Mouse (Mus musculus) thymus, postnatal 36 days (tissue): ENCODE results near the gene Vps37c.

Source experiments
- DNase-seq, 2 experiments: peaks; one replicate each; pipeline ENCODE4 v3.0.0; 2022; ENCODE audit warnings: mixed read lengths in 2 of 2

Gene Vps37c

GRCm38 (mm10) chr19:10689470-10690166 is 1.1 kb downstream of the Vps37c start:
- no peak for DNase-seq

GRCm38 (mm10) chr19:10690336-10690735 is 1.8 kb downstream of the Vps37c start:
- no peak for DNase-seq

- DNase-seq, result no peak
Observed at GRCm38 (mm10) chr19:10691121-10691520, 2.6 kb downstream of the Vps37c start.

- DNase-seq, result no peak
Observed at GRCm38 (mm10) chr19:10691660-10692059, 3.1 kb downstream of the Vps37c start.

GRCm38 (mm10) chr19:10692361-10692760 is 3.8 kb downstream of the Vps37c start:
- DNase-seq, result no peak

GRCm38 (mm10) chr19:10693926-10694682 is 5.6 kb downstream of the Vps37c start:
- no peak for DNase-seq

GRCm38 (mm10) chr19:10695801-10696200 is 7.3 kb downstream of the Vps37c start:
- DNase-seq, result no peak

GRCm38 (mm10) chr19:10698131-10698991 is 9.8 kb downstream of the Vps37c start:
- peak in 1 of 2 experiments; percentile 6 for DNase-seq

GRCm38 (mm10) chr19:10699851-10700250 is 11.3 kb downstream of the Vps37c start:
- DNase-seq, result peak in 1 of 2 experiments; percentile 3

- no peak for DNase-seq
Observed at GRCm38 (mm10) chr19:10701013-10701726, 12.6 kb downstream of the Vps37c start.

- peak in 1 of 2 experiments; percentile 2 for DNase-seq
Observed at GRCm38 (mm10) chr19:10702125-10702524, 13.6 kb downstream of the Vps37c start.

GRCm38 (mm10) chr19:10703470-10703869 is 14.9 kb downstream of the Vps37c start:
- DNase-seq, result peak in 1 of 2 experiments; percentile 6

- no peak for DNase-seq
Observed at GRCm38 (mm10) chr19:10707087-10707875, 18.7 kb downstream of the Vps37c start.

GRCm38 (mm10) chr19:10707881-10708280 is 19.3 kb downstream of the Vps37c start:
- DNase-seq, result no peak

GRCm38 (mm10) chr19:10708900-10709299 is 20.4 kb downstream of the Vps37c start:
- no peak for DNase-seq

- DNase-seq, result peak; percentile 85 to 88
Observed at GRCm38 (mm10) chr19:10709360-10710087, 21.0 kb downstream of the Vps37c start.

GRCm38 (mm10) chr19:10710088-10710511 is 21.6 kb downstream of the Vps37c start:
- DNase-seq, result peak; percentile 65 to 66

GRCm38 (mm10) chr19:10710751-10711150 is 22.2 kb downstream of the Vps37c start:
- no peak for DNase-seq

- DNase-seq, result no peak
Observed at GRCm38 (mm10) chr19:10712194-10712593, 23.7 kb downstream of the Vps37c start.

GRCm38 (mm10) chr19:10712646-10713045 is 24.1 kb downstream of the Vps37c start:
- no peak for DNase-seq

- DNase-seq, result no peak
Observed at GRCm38 (mm10) chr19:10713551-10713950, 25.0 kb downstream of the Vps37c start.
